Mouse (Mus musculus): ENCODE data around the gene Tssk6. TPM values are rescaled to one million over a fixed set of nuclear protein-coding genes. Genes with fewer than 3 reads are reported as not detected.

Gene Tssk6
- polyA plus RNA-seq, 1 experiment from 2014 or later: 5.7 TPM

Other genes with a start within 250 kb of the Tssk6 start
- 2.6 and 3.5 TPM in 2 replicates for gene Zfp964, start 247.7 kb upstream of the Tssk6 start, polyA plus RNA-seq (2016; fragmentation: Nextera tagmentation; extraction: Ambion mirVana)
- gene Zfp869, start 191.5 kb upstream of the Tssk6 start, polyA plus RNA-seq (2016; fragmentation: Nextera tagmentation; extraction: Ambion mirVana): 32.5 and 34.3 TPM in 2 replicates
- gene Zfp963, start 152.2 kb upstream of the Tssk6 start, polyA plus RNA-seq (2016; fragmentation: Nextera tagmentation; extraction: Ambion mirVana): 6.3 and 7.3 TPM in 2 replicates
- 0.71 TPM in 1 of 2 replicates, not detected in the other for gene Gm20422, start 127.3 kb upstream of the Tssk6 start, polyA plus RNA-seq (2016; fragmentation: Nextera tagmentation; extraction: Ambion mirVana)
- gene Atp13a1, start 111.0 kb upstream of the Tssk6 start, polyA plus RNA-seq (2016; fragmentation: Nextera tagmentation; extraction: Ambion mirVana): 54.8 and 55.4 TPM in 2 replicates
- gene Zfp866, start 111.0 kb upstream of the Tssk6 start, polyA plus RNA-seq (2016; fragmentation: Nextera tagmentation; extraction: Ambion mirVana): 44.6 and 45.7 TPM in 2 replicates
- 19.6 and 20.2 TPM in 2 replicates for gene Gmip, start 93.5 kb upstream of the Tssk6 start, polyA plus RNA-seq (2016; fragmentation: Nextera tagmentation; extraction: Ambion mirVana)
- 0.54 and 0.65 TPM in 2 replicates for gene Lpar2, start 79.8 kb upstream of the Tssk6 start, polyA plus RNA-seq (2016; fragmentation: Nextera tagmentation; extraction: Ambion mirVana)
- gene Pbx4, start 69.7 kb upstream of the Tssk6 start, polyA plus RNA-seq (2016; fragmentation: Nextera tagmentation; extraction: Ambion mirVana): 44.8 and 49.3 TPM in 2 replicates
- gene Cilp2, start 14.5 kb upstream of the Tssk6 start, polyA plus RNA-seq (2016; fragmentation: Nextera tagmentation; extraction: Ambion mirVana): 0.85 and 1.1 TPM in 2 replicates
- gene Ndufa13, start 374 bp downstream of the Tssk6 start, polyA plus RNA-seq (2016; fragmentation: Nextera tagmentation; extraction: Ambion mirVana): 165 and 170 TPM in 2 replicates
- 7.2 and 8.0 TPM in 2 replicates for gene Yjefn3, start 528 bp downstream of the Tssk6 start, polyA plus RNA-seq (2016; fragmentation: Nextera tagmentation; extraction: Ambion mirVana)
- gene Gatad2a, start 94.2 kb downstream of the Tssk6 start, polyA plus RNA-seq (2016; fragmentation: Nextera tagmentation; extraction: Ambion mirVana): 44.3 TPM in 2 replicates
- gene Mau2, start 140.6 kb downstream of the Tssk6 start, polyA plus RNA-seq (2016; fragmentation: Nextera tagmentation; extraction: Ambion mirVana): 76.4 and 77.8 TPM in 2 replicates
- gene Sugp1, start 140.6 kb downstream of the Tssk6 start, polyA plus RNA-seq (2016; fragmentation: Nextera tagmentation; extraction: Ambion mirVana): 55.6 and 56.8 TPM in 2 replicates
- 1.3 and 2.0 TPM in 2 replicates for gene Tm6sf2, start 170.7 kb downstream of the Tssk6 start, polyA plus RNA-seq (2016; fragmentation: Nextera tagmentation; extraction: Ambion mirVana)
- gene Hapln4, start 181.3 kb downstream of the Tssk6 start, polyA plus RNA-seq (2016; fragmentation: Nextera tagmentation; extraction: Ambion mirVana): 0.20 and 0.23 TPM in 2 replicates
- gene Ncan, start 218.7 kb downstream of the Tssk6 start, polyA plus RNA-seq (2016; fragmentation: Nextera tagmentation; extraction: Ambion mirVana): 91.9 and 109 TPM in 2 replicates
- gene Nr2c2ap, start 229.1 kb downstream of the Tssk6 start, polyA plus RNA-seq (2016; fragmentation: Nextera tagmentation; extraction: Ambion mirVana): 23.3 and 23.8 TPM in 2 replicates
- 16.3 and 17.8 TPM in 2 replicates for gene Rfxank, start 237.0 kb downstream of the Tssk6 start, polyA plus RNA-seq (2016; fragmentation: Nextera tagmentation; extraction: Ambion mirVana)
- gene Borcs8, start 237.3 kb downstream of the Tssk6 start, polyA plus RNA-seq (2016; fragmentation: Nextera tagmentation; extraction: Ambion mirVana): 37.1 and 41.9 TPM in 2 replicates
- 0.19 and 0.46 TPM in 2 replicates for gene Mef2b, start 237.5 kb downstream of the Tssk6 start, polyA plus RNA-seq (2016; fragmentation: Nextera tagmentation; extraction: Ambion mirVana)